Mouse (Mus musculus) kidney, postnatal 36 days (tissue): ENCODE data around the gene Rims4.

Experiments used
- DNase-seq, 2 experiments: peaks; one replicate each; pipeline ENCODE4 v3.0.0; 2021 to 2022; ENCODE audit warnings: mixed read lengths in 2 of 2

Rims4 gene

GRCm38 (mm10) chr2:163858254-163858947 lies 60.1 kb downstream of the Rims4 start:
- DNase-seq = peak in 1 of 2 experiments; percentile 60

DNA sequence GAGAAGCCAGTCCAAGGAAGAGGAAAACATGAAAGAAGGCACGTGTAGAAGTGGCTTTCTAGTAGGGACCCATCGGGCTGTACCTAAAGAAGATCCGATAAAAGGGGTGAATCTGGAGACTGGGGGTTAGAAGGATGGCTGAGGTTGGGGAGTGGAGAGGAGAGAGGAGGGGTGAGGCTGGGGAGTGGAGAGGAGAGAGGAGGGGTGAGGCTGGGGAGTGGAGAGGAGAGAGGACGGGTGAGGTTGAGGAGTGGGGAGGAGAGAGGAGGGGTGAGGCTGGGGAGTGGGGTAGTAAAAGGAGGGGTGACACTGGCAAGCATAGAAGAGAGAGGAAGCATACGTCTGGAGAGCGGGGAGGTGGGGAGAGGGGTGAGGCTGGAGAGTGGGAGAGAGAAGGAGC lies 61.2 kb downstream of the Rims4 start:
- DNase-seq = no peak

DNA sequence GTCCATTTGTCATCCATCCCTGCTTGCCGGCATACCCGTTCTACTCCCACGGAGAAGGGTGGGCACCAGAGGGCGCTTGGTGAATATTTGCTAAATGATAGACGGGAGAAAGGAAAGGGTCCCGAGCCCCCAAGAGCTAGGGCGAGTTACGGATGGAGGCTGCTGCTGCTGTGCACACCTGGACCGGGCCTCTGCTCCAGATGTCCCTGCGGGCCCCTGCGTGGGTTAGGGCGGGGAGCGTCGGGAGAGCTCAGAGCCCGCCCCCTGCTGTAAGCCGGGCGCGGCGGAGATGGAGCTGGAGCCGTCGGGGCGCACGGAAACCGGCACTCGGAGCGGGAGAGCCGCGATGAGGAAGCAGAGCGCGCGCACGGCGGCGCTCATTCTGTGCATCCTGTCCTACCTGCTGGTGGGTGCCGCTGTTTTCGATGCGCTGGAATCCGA lies 65.0 kb downstream of the Rims4 start, which contains the start of gene Kcnk15:
TSS of gene Kcnk15 (plus strand) at position 191 of the 441 bp plus-strand sequence.
- peak in 1 of 2 experiments; percentile 14 for DNase-seq

- DNase-seq = no peak
Observed at GRCm38 (mm10) chr2:163842043-163842442, 76.4 kb downstream of the Rims4 start.

DNA sequence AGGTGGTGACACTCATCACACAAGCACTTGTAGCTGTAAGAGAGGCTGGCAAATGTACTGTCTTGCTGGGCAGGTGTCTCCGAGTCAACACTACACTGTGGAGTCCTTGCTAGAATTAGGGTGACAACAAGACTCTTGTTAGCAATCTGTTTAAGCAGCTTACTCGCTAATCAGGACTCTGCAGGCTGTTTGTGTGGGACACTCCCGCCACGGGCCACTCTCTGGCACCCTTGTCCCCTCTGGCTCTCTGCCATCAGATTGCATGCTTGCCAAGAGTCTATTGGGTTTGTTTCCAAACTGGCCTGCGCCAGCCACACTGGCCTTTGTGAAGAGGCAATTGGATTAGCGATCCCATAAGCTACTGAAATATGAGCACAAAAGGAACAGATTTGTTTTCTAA lies 79.0 kb downstream of the Rims4 start:
- DNase-seq = peak; percentile 48 to 63

DNA sequence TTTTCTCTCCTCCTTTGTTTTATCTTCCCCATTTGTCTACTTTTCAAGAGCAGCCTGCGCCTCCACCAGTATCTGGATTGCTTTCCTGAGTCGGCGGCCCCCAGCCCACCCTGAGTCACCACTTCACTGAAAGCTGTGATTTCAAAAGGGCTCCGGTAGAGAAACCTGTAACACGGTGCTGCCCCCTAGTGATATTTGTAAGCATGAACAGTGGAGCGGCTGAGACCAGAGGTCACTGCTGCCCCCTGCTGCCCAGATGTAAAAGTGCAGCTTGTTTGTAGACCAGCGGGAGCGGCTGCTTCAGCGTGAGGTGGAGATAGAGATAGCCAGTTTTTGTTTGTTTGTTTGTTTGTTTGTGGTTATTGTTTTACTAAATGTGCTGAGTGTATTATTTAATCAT lies 80.4 kb downstream of the Rims4 start:
- DNase-seq = peak; percentile 76 to 90

- DNase-seq = no peak
Observed at GRCm38 (mm10) chr2:163831163-163831562, 87.3 kb downstream of the Rims4 start.

GRCm38 (mm10) chr2:163826494-163826893 lies 92.0 kb downstream of the Rims4 start:
- DNase-seq = no peak

DNA sequence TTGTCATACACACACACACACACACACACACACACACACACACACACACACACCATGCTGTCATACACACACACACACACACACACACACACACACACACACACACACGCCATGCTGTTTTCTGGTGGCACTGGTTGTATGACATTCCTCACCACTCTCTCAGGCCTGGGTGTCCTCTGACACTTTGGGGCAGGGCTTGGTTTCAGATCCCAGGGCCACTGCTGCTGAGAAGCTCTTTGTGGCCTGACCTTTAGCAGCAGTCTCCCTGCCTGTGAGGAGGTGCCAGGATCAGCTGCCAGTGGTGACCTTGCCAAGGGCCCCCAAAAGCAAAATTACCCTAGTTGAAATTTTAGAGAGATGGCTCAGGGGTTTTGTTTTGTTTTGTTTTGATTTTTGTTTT lies 92.6 kb downstream of the Rims4 start:
- DNase-seq = no peak

DNA sequence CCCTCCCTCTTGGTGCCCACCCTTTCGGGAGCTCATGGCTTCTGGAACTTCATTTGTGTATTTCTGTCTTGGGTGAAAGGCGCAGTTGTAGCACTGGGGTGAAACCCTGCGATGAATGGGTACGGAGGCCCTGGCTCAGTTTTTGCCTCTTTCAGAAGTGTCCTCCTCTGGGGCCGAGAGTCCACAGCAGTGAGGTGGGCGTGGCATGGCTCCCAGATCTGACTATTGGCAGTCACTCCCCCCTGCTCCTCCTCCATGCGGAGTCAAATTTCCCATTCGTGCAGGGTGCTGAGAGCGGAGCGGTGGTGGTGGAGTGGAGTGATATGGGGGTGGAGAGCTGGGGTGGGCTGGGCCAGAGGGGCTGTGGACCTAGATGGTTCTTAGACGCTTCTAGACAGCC lies 94.7 kb downstream of the Rims4 start:
- DNase-seq = peak; percentile 8 to 40

GRCm38 (mm10) chr2:163823248-163823647 lies 95.2 kb downstream of the Rims4 start:
- DNase-seq = peak; percentile 41 to 86

GRCm38 (mm10) chr2:163820607-163821006 lies 97.9 kb downstream of the Rims4 start, which contains the start of gene Ccn5:
Gene Ccn5 (plus strand): TSS chr2:163820861.
- DNase-seq = peak; percentile 45 to 82

- DNase-seq = no peak
Observed at GRCm38 (mm10) chr2:163814739-163815465, 103.6 kb downstream of the Rims4 start.

DNA sequence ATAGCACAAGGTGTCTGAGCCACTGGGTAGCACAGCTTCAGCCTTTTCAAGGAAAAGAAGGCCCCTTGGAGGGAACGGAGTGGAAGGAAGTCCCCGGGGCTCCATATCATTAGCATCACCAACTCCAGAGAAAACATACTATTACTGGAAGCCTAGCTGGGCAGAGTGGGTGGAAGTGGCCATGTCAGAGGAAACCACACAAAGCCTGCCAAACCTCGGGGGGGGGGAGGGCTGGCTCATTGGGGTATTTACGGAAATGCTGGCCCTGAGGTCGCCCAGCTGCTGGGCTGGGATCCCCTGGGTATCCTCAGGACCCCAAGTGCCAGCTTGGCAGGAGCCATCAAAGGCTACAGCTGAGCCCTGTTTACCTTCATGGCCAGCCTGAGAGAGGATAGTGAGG lies 105.4 kb downstream of the Rims4 start:
- no peak for DNase-seq
